Mouse (Mus musculus): ENCODE data around the gene Myh4. TPM values are rescaled to one million over a fixed set of nuclear protein-coding genes. Genes with fewer than 3 reads are reported as not detected.
A peak's percentile ranks its signal among the peaks of the same experiment; 100 is the strongest.

Gene Myh4
- total and polyA plus RNA-seq, 3 experiments: 0.04 TPM; not detected in 2

DNA sequence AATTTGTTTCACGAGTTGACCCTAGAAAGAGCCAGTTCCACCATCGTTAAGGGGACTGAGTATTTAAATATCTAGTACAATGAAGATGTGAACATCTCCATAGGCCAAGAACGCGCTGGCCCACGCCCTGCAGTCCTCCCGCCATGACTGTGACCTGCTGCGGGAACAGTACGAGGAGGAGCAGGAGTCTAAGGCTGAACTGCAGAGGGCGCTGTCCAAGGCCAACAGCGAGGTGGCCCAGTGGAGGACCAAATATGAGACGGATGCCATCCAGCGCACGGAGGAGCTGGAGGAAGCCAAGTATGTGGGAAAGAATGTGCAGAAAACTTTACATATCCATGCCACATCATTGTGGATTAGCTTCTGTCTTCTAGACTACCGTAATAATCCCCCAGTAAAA lies 46.3 kb upstream of the Myh4 start:
- dilution Hi-C loops (cut with MboI; ENCODE audit: extremely low pct_ligation_motif_present, extremely low pct_unique_long_range_greater_than_20kb, low sequenced_read_pairs): no loop called here

DNA sequence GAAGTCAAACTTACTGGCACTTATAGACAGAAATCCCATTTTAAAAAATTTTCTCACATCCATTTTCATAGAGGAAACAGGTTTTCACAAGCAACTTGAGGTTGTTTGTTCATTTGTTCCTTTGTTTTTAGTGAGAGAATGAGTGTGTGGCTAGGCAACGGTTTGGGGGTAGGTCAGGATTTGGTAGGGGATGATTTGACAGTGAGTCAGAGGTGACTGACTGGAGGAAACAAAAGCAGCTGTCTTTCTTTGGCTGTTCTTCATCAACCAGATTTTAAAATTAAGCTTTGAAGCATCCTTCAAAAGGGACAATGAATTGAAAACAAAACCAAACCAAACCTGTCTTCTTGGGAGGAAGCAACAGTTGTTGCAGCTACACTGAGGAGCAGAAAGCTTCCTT lies 38.5 kb upstream of the Myh4 start:
- DNase-seq (ENCODE audit: extremely low read depth): no peak
- TF ChIP-seq GABPA (IDR thresholded peaks at IDR 0.05; ENCODE audit: insufficient replicate concordance, low read depth, low read length) (no peak), BHLHE40 (IDR thresholded peaks at IDR 0.05; ENCODE audit: low read depth, low read length) (no peak), MYC (IDR thresholded peaks at IDR 0.05; ENCODE audit: low read depth, low read length) (no peak), UBTF (IDR thresholded peaks at IDR 0.05; ENCODE audit: low read depth, low read length) (no peak), ETS1 (conservative IDR thresholded peaks at IDR 0.05; ENCODE audit: low read depth, low read length) (no peak), JUND (conservative IDR thresholded peaks at IDR 0.05; ENCODE audit: low read depth, low read length) (no peak), MAX (IDR thresholded peaks at IDR 0.05; ENCODE audit: low read length) (no peak), PAX5 (IDR thresholded peaks at IDR 0.05; ENCODE audit: low read length) (no peak), POLR2AphosphoS2 (IDR thresholded peaks at IDR 0.05; ENCODE audit: low read depth, low read length) (no peak), SIN3A (IDR thresholded peaks at IDR 0.05; ENCODE audit: low read length) (no peak), HCFC1 (IDR thresholded peaks at IDR 0.05; ENCODE audit: low read depth, low read length) (no peak), ZKSCAN1 (IDR thresholded peaks at IDR 0.05; ENCODE audit: borderline replicate concordance, low read depth, low read length) (no peak), CHD1 (IDR thresholded peaks at IDR 0.05; ENCODE audit: low read depth, low read length) (no peak), USF1 (IDR thresholded peaks at IDR 0.05; ENCODE audit: low read depth, low read length) (no peak), TCF12 (IDR thresholded peaks at IDR 0.05; ENCODE audit: low read depth, low read length) (no peak), RCOR1 (conservative IDR thresholded peaks at IDR 0.05; ENCODE audit: low read depth, low read length) (no peak)
- dilution Hi-C loops (cut with MboI; ENCODE audit: extremely low pct_ligation_motif_present, extremely low pct_unique_long_range_greater_than_20kb, low sequenced_read_pairs): no loop called here
- H3K27me3 ChIP-seq (replicated peaks): no peaks in the 10 kb centered on the region
- H3K4me3 ChIP-seq (replicated peaks in 1 of 3; ENCODE audit: low read depth in 2 of 3, low read length in 2 of 3, poor library complexity in 1 of 3): no peak overlapping the region
- no peak overlapping the region for H3K9ac ChIP-seq (ENCODE audit: insufficient read depth, low read depth)
- in situ Hi-C loops (cut with MboI; ENCODE audit: low pct_ligation_motif_present, low pct_unique_long_range_greater_than_20kb, low sequenced_read_pairs): no loop called here
- H3K4me1 ChIP-seq (ENCODE audit: control insufficient read depth in 1 of 2, insufficient read depth in 2 of 2): no peaks in the 10 kb centered on the region
- peaks cover 6% of the 10 kb centered on the region for H3K9me3 ChIP-seq (replicated peaks; ENCODE audit: low read length)
- no peaks in the 10 kb centered on the region for H3K36me3 ChIP-seq (replicated peaks in 1 of 2; ENCODE audit: control insufficient read depth in 1 of 2, insufficient read depth in 1 of 2, low read length in 1 of 2)
- no peaks in the 10 kb centered on the region for H3K79me2 ChIP-seq (replicated peaks; ENCODE audit: control insufficient read depth, extremely low read depth, insufficient read depth, poor library complexity, severe bottlenecking)
- peak overlapping the region; percentile 18; the same call in 1 of the 2 replicates for H3K4me2 ChIP-seq (ENCODE audit: insufficient read depth, low read depth, poor library complexity, severe bottlenecking)
- H3K27ac ChIP-seq (ENCODE audit: insufficient read depth, low read depth): no peak overlapping the region

More for the DNA sequence above, 46.3 kb upstream of the Myh4 start:
- Histone ChIP-seq H3K4me3 (replicated peaks in 1 of 3; ENCODE audit: low read depth in 2 of 3, low read length in 2 of 3, poor library complexity in 1 of 3) (no peak overlapping the region), H3K27ac (ENCODE audit: insufficient read depth, low read depth) (no peak overlapping the region), H3K27me3 (replicated peaks) (no peaks in the 10 kb centered on the region), H3K4me1 (ENCODE audit: control insufficient read depth in 1 of 2, insufficient read depth in 2 of 2) (peaks cover 0 to 2% of the 10 kb centered on the region in 2 experiments; a peak in 1 of 4 replicates), H3K9me3 (replicated peaks; ENCODE audit: low read length) (peaks cover 4% of the 10 kb centered on the region), H3K36me3 (replicated peaks in 1 of 2; ENCODE audit: control insufficient read depth in 1 of 2, insufficient read depth in 1 of 2, low read length in 1 of 2) (no peaks in the 10 kb centered on the region), H3K4me2 (ENCODE audit: insufficient read depth, low read depth, poor library complexity, severe bottlenecking) (no peak overlapping the region), H3K79me2 (replicated peaks; ENCODE audit: control insufficient read depth, extremely low read depth, insufficient read depth, poor library complexity, severe bottlenecking) (no peaks in the 10 kb centered on the region), H3K9ac (ENCODE audit: insufficient read depth, low read depth) (no peak overlapping the region)
- no peak for TF ChIP-seq POLR2AphosphoS2 (IDR thresholded peaks at IDR 0.05; ENCODE audit: low read depth, low read length)
- 0 out of 4 replicates have a peak, but pooled peaks of 1 of the 2 experiments have one; percentile 5 for TF ChIP-seq CTCF (conservative IDR thresholded peaks at IDR 0.05 in 1 of 2, IDR thresholded peaks at IDR 0.05 in 1 of 2; ENCODE audit: low read depth in 2 of 2, low read length in 2 of 2)
- TF ChIP-seq ELF1 (IDR thresholded peaks at IDR 0.05; ENCODE audit: low read depth, low read length): no peak
- TF ChIP-seq ZC3H11A (IDR thresholded peaks at IDR 0.05; ENCODE audit: low read depth, low read length): no peak
- DNase-seq (ENCODE audit: extremely low read depth): no peak
- in situ Hi-C loops (cut with MboI; ENCODE audit: low pct_ligation_motif_present, low pct_unique_long_range_greater_than_20kb, low sequenced_read_pairs): no loop called here
